Mouse (Mus musculus) small intestine, adult 2 months (tissue): ENCODE measurements around the gene Kyat3. TPM values are rescaled to one million over a fixed set of nuclear protein-coding genes. Genes with fewer than 3 reads are reported as not detected.

ENCODE experiments used
- H3K27ac ChIP-seq: fragments of 200-500 bp; 2 replicates; pipeline ENCODE4 v1.5.1; 2012; ENCODE audit warnings: low read depth, low read length, control low read depth, inconsistent platforms; ENCODE audit not compliant: insufficient read depth
- H3K27me3 ChIP-seq: fragments of 200-500 bp; 2 replicates; pipeline ENCODE4 v1.6.1; 2012; ENCODE audit warnings: mild to moderate bottlenecking, moderate library complexity, low read length, inconsistent platforms; ENCODE audit not compliant: control insufficient read depth, insufficient read depth
- H3K36me3 ChIP-seq: fragments of 200-500 bp; 2 replicates; pipeline ENCODE4 v1.6.1; 2012; ENCODE audit warnings: mild to moderate bottlenecking, low read length, control low read depth, inconsistent platforms; ENCODE audit not compliant: control insufficient read depth, insufficient read depth
- H3K4me1 ChIP-seq: fragments of 200-500 bp; 2 replicates; pipeline ENCODE4 v1.6.1; 2012; ENCODE audit warnings: low read length, inconsistent platforms, mixed read lengths; ENCODE audit not compliant: control insufficient read depth, insufficient read depth, insufficient read length
- H3K4me3 ChIP-seq: fragments of 200-500 bp; 2 replicates; pipeline ENCODE4 v1.5.1; 2012; ENCODE audit warnings: low read depth, mild to moderate bottlenecking, control low read depth, inconsistent platforms, low read length, moderate library complexity
- CTCF ChIP-seq: fragments of 200-500 bp; IDR thresholded peaks from 2 replicates; pipeline ENCODE4 v1.5.1; 2012; ENCODE audit warnings: low read depth, mild to moderate bottlenecking, control low read depth, inconsistent platforms, low read length, moderate library complexity, mixed read lengths; ENCODE audit not compliant: insufficient replicate concordance, insufficient read length; ENCODE audit errors: extremely low read depth
- POLR2A ChIP-seq: fragments of 200-500 bp; IDR thresholded peaks from 2 replicates; pipeline ENCODE4 v1.6.1; 2012; ENCODE audit warnings: low read depth, mild to moderate bottlenecking, control low read depth, inconsistent platforms, low read length, moderate library complexity
- WGBS: fragments of 180-500 bp; shearing (Covaris S2); methylation state at CpG from one replicate; pipeline ENCODE4 v1.1.7; 2018; 5-methylcytosine and 5-hydroxymethylcytosine counted together
- polyA plus RNA-seq: library from polyadenylated mRNA; depleted of rRNA; stranded (reverse); fragments of >200 nt; gene quantifications from 2 replicates; pipeline ENCODE4 v1.2.3, GENCODE M21; 2012; rRNA removed

Kyat3 gene
- polyA plus RNA-seq, 1 experiment = 0.52 TPM

DNA sequence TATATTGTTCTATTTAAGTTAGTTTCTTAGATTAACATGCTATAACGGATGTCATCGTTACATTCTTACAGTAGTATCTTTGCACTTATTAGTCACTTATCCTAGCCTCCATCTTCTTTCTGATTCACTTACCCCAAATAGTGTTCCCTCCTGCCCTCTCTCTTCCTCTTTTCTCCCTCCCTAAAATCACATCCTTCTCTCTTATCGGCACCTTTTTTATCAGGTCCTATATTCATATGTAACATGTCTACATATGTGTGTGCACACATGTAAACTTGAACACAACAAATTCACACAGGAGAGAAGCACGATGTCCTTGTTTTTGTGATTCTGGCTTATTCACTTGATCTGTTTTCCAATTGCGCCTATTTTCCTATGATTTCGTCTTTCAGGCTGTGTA is 67.6 kb downstream of the Kyat3 start:
- whole genome bisulfite sequencing = 89% methylated on average over 6 of the region's 6 CpGs
- TF ChIP-seq CTCF (no peak), POLR2A (no peak)

DNA sequence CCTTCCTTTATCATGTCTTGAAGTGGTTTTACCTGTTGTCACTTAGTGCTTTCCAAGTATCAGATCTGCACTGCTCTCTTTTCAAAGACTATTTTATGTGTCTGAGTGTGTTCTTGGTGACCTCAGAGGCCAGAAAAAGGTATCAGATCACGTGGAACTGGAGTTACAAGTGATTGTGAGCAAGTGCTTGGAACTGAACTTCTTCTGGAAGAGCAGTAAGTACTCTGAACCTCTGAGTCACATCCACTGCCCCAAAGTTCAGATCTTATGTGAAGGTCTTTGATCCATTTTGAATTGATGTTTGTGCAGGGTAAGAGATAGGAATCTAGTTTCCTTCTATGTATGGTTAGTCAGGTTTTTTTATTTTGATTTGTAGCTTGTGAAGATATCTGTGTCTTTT is 69.7 kb downstream of the Kyat3 start:
- TF ChIP-seq POLR2A = no peak
- no peak for TF ChIP-seq CTCF
- no peaks in the 10 kb centered on the region for H3K27me3 ChIP-seq
- H3K27ac ChIP-seq = peak overlapping the region; percentile 74
- H3K36me3 ChIP-seq = peaks cover 20% of the 10 kb centered on the region
- 17% methylated on average over 1 of the region's 1 CpGs for WGBS
- peaks cover 12% of the 10 kb centered on the region; the same call in 1 of the 2 replicates for H3K4me1 ChIP-seq
- H3K4me3 ChIP-seq = no peak overlapping the region

More for the DNA sequence above, 67.6 kb downstream of the Kyat3 start:
- Histone ChIP-seq H3K27ac (no peak overlapping the region), H3K36me3 (peaks cover 16% of the 10 kb centered on the region), H3K4me1 (peaks cover 12% of the 10 kb centered on the region; the same call in 1 of the 2 replicates), H3K27me3 (no peaks in the 10 kb centered on the region), H3K4me3 (no peak overlapping the region)

DNA sequence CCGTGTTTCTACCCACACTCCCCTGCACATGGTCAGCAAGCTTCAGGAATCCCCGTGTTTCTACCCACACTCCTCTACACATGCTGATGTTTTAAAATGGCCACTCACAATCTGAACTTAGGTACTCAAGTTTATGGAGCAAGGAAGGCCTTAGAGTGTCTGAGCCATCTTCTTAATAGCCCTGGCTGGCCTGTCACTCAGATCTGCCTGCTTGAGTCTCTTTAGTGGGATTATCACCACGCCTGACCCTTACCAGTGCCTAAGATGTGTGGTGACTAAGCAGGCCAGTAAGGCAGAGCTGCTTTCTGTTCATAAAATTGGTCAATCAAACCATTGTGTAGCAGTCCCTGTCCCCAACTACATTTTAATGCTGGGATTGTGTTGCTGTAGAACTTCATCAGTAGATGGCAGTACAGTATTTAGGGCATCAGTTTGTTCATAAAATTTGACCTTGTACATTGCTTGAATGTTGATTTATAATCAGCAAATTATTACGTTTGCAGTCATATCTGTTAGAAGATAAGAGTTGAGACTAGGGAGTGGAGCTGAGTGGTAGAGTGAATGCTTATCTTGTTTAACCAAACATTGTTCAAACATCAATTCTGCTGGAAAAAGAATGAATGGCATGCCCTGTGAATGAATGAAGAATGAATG is 72.8 kb downstream of the Kyat3 start:
- Histone ChIP-seq H3K27me3 (no peaks in the 10 kb centered on the region), H3K4me1 (peaks cover 8% of the 10 kb centered on the region; the same call in 1 of the 2 replicates), H3K36me3 (peaks cover 36% of the 10 kb centered on the region), H3K27ac (no peak overlapping the region), H3K4me3 (no peak overlapping the region)
- 51% methylated on average over 4 of the region's 4 CpGs for WGBS
- TF ChIP-seq POLR2A (no peak), CTCF (no peak)

DNA sequence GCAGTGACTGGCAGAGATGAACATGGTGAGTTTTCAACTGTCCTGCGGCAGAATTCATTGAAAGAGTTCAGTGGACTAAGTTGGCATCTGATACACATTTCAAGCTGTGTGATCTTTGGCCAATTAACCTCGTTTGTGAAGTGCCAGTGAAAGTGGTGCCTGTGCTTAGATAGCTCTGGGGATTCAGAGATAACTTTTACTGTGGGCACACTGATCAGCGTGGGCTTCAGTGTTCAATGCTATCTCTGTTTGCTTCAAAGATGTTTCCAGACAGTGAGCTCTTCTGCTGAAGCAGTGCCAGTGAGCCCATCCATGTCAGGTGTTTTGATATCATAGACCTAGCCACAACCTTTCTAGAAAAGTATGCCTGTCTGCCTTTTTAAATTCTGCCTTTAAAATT is 76.4 kb downstream of the Kyat3 start:
- Histone ChIP-seq H3K4me3 (no peak overlapping the region), H3K27me3 (no peaks in the 10 kb centered on the region), H3K36me3 (peaks cover 66% of the 10 kb centered on the region), H3K4me1 (peaks cover 2% of the 10 kb centered on the region; the same call in 1 of the 2 replicates), H3K27ac (no peak overlapping the region)
- TF ChIP-seq CTCF (no peak), POLR2A (no peak)
- 52% methylated on average over 3 of the region's 3 CpGs for WGBS

DNA sequence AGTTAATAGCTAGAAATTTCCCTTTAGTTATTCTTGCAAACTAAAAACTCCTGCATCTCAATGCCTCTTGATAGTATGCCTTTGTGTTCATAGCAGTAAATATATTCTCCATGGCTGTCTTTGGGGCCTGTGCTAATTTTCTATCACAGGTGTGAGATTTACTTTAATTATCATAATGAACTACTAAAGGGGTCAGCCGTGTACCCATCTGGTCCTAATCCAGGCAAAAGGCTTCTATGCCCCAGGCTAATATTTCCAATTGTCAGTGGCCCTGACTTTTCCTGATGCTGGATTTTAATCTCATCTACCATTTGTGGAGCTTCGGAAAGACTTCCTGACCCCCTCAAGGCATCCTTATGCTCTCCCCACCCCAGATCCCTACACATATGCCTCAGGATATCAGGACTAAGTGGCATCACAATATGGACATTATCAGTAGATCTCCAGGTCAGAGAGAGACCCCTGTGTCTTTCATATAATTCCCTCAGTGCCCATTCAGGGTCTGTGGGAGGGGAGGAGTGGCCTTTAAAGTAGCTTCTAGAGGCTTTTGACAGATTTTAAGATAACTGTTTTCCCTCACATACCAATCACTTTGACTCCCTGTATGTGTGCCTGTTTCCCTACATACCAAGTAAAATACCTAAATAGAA is 85.7 kb downstream of the Kyat3 start:
- no peak overlapping the region for H3K27ac ChIP-seq
- H3K36me3 ChIP-seq = peaks cover 50% of the 10 kb centered on the region
- no peaks in the 10 kb centered on the region for H3K27me3 ChIP-seq
- no peak overlapping the region for H3K4me3 ChIP-seq
- 82% methylated on average over 2 of the region's 2 CpGs for WGBS
- H3K4me1 ChIP-seq = no peaks in the 10 kb centered on the region
- no peak for TF ChIP-seq POLR2A
- no peak for TF ChIP-seq CTCF

DNA sequence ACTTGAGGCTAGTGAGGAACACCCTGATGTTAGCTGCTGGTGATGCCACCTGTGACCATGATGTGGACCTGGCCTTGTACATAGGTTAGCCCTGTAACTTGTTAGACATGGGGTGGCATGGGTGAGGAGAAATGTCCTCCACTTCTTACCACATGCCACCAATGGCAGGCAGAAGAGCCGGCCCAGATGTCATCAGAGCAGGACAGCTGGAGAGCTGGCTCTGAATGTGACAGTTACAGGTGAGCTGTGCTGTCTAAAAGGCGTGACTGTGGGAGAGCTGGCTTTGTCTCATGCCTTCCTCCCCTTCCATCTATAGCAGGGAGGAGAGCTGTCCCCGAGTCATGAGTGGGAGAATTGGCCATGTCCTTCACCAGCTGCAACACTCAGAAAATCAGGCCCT is 94.7 kb downstream of the Kyat3 start:
- 88% methylated on average over 3 of the region's 3 CpGs for WGBS
- Histone ChIP-seq H3K36me3 (peaks cover 46% of the 10 kb centered on the region), H3K27me3 (no peaks in the 10 kb centered on the region), H3K27ac (no peak overlapping the region), H3K4me1 (no peaks in the 10 kb centered on the region), H3K4me3 (no peak overlapping the region)
- TF ChIP-seq POLR2A (no peak), CTCF (no peak)

Other genes with a start within 250 kb of the Kyat3 start
- 0.44 and 0.95 TPM in 2 replicates for gene Gbp5, start 207.1 kb upstream of the Kyat3 start, polyA plus RNA-seq
- 0.93 and 1.4 TPM in 2 replicates for gene Gbp7, start 170.7 kb upstream of the Kyat3 start, polyA plus RNA-seq
- 7.2 and 13.8 TPM in 2 replicates for gene Gbp3, start 141.0 kb upstream of the Kyat3 start, polyA plus RNA-seq
- 0.56 and 0.89 TPM in 2 replicates for gene Gbp2b, start 106.2 kb upstream of the Kyat3 start, polyA plus RNA-seq
- gene Gbp2, start 80.4 kb upstream of the Kyat3 start, polyA plus RNA-seq = 3.1 and 6.8 TPM in 2 replicates
- 4.9 and 22.3 TPM in 2 replicates for gene Gtf2b, start 64.0 kb downstream of the Kyat3 start, polyA plus RNA-seq
- gene Pkn2, start 181.0 kb downstream of the Kyat3 start, polyA plus RNA-seq = 16.4 and 56.8 TPM in 2 replicates